Mouse (Mus musculus) liver, postnatal 0 days (tissue): ENCODE measurements around the gene Kcnj11. TPM values are rescaled to one million over a fixed set of nuclear protein-coding genes. Genes with fewer than 3 reads are reported as not detected.

ENCODE experiments used
- ATAC-seq: fragments of 200-750 bp; cut with Nextera tagmentation; 2 replicates; pipeline ENCODE4 v1.8.0; 2017; ENCODE audit warnings: mild to moderate bottlenecking, moderate library complexity
- DNase-seq: peaks from one replicate; pipeline ENCODE4 v3.0.0-alpha.2; 2016
- H3K27ac ChIP-seq: fragments of 300-500 bp; sonication (generic); 2 replicates; pipeline ENCODE4 v1.5.1; 2014; ENCODE audit warnings: antibody characterized with exemption, moderate library complexity, mild to moderate bottlenecking, low read depth
- H3K27me3 ChIP-seq: fragments of 300-500 bp; sonication (generic); 2 replicates; pipeline ENCODE4 v1.6.1; 2014; ENCODE audit warnings: low read length, control low read depth, mixed read lengths; ENCODE audit not compliant: insufficient read depth
- H3K36me3 ChIP-seq: fragments of 300-500 bp; sonication (generic); replicated peaks from 2 replicates; pipeline ENCODE4 v1.6.1; 2014; ENCODE audit warnings: mild to moderate bottlenecking, control low read depth, low read length, moderate library complexity, mixed read lengths; ENCODE audit not compliant: insufficient read depth
- H3K4me1 ChIP-seq: fragments of 300-500 bp; sonication (generic); 2 replicates; pipeline ENCODE4 v1.6.1; 2014; ENCODE audit warnings: antibody characterized with exemption, mild to moderate bottlenecking, control low read depth; ENCODE audit not compliant: insufficient read depth
- H3K4me2 ChIP-seq: fragments of 300-500 bp; sonication (generic); 2 replicates; pipeline ENCODE4 v1.6.1; 2014; ENCODE audit warnings: low read depth, mild to moderate bottlenecking, low read length, moderate library complexity, mixed read lengths
- H3K4me3 ChIP-seq: fragments of 300-500 bp; sonication (generic); 2 replicates; pipeline ENCODE4 v1.5.1; 2014; ENCODE audit warnings: low read depth, low read length
- H3K9ac ChIP-seq: fragments of 300-500 bp; sonication (generic); replicated peaks from 2 replicates; pipeline ENCODE4 v1.6.1; 2014; ENCODE audit warnings: mild to moderate bottlenecking, moderate library complexity
- H3K9me3 ChIP-seq: fragments of 300-500 bp; sonication (generic); 2 replicates; pipeline ENCODE4 v1.6.1; 2016; ENCODE audit warnings: mild to moderate bottlenecking, control low read depth, low read length, mixed read lengths
- CTCF ChIP-seq: sonication (generic); IDR thresholded peaks from 2 replicates; pipeline ENCODE4 v1.5.1; 2016; ENCODE audit warnings: antibody characterized with exemption, low read depth
- EP300 ChIP-seq: IDR thresholded peaks from 2 replicates; pipeline ENCODE4 v1.6.1; 2016; ENCODE audit warnings: antibody characterized with exemption, low read depth, mild to moderate bottlenecking
- WGBS: fragments of 180-500 bp; shearing (Covaris S2); extraction: QIAGEN DNeasy Blood & Tissue Kit; methylation state at CpG from one replicate; pipeline ENCODE4 v1.1.7; 2014; ENCODE audit not compliant: insufficient replicate concordance; 5-methylcytosine and 5-hydroxymethylcytosine counted together
- polyA plus RNA-seq: library from polyadenylated mRNA; unstranded; fragments of >200 nt; fragmentation: Nextera tagmentation; extraction: Ambion mirVana; gene quantifications from 2 replicates; pipeline ENCODE4 v1.2.1, GENCODE M21; 2015

Kcnj11 gene
- polyA plus RNA-seq, 1 experiment from 2014 or later: not detected

DNA sequence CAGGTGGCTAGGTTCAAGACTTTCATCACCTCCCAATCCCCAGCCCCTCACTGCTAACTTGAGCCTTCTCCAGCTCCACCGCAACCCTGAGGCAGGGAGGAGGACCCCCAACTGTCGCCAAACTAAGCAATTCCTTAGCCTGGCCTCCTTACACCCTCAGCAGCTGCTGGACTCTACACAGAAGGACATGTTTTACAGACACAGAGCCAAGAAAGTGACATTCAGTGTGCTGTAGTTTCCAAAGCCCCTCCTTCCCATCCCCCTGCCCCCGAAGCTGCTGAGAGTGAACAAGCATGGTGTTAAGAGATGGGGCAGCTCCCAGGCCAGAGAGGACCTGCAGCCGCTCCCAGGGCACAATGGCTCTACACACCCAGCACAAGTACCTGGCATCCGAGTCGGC lies 23.9 kb upstream of the Kcnj11 start:
- DNase-seq (no peak), ATAC-seq (no peak)
- Histone ChIP-seq H3K4me3 (no peak overlapping the region), H3K4me2 (no peak overlapping the region), H3K9me3 (no peaks in the 10 kb centered on the region), H3K27me3 (no peaks in the 10 kb centered on the region), H3K9ac (no peak overlapping the region), H3K36me3 (no peaks in the 10 kb centered on the region), H3K27ac (no peak overlapping the region), H3K4me1 (no peaks in the 10 kb centered on the region)
- TF ChIP-seq EP300: no peak
- no peak for TF ChIP-seq CTCF
- 75% methylated on average over 6 of the region's 6 CpGs for WGBS

DNA sequence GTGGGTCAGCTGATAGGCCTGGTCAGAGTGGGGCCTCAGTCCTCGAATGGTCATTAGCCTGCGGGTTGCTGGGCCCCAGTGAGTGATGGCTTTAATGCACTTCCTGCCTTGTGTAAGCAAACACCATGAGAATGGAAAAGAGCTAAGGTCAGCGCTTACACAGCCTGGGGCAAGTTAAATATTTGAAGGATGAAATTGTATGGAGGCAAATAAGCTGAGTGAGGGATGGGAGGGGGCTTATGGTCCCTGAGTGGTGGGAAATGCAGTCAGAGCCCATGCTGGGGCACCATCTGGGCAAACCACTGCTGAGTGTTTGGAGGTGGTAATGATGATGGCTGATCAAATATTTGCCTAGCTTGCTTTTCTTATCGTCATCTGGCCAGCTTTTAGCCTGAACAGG lies 22.4 kb upstream of the Kcnj11 start:
- ATAC-seq (no peak; the same call in 1 of the 2 replicates), DNase-seq (no peak)
- Histone ChIP-seq H3K36me3 (no peaks in the 10 kb centered on the region), H3K27me3 (no peaks in the 10 kb centered on the region), H3K9ac (no peak overlapping the region), H3K4me2 (no peak overlapping the region), H3K4me3 (no peak overlapping the region), H3K9me3 (no peaks in the 10 kb centered on the region), H3K27ac (no peak overlapping the region), H3K4me1 (no peaks in the 10 kb centered on the region)
- 31% methylated on average over 4 of the region's 4 CpGs for WGBS
- no peak for TF ChIP-seq CTCF
- TF ChIP-seq EP300: no peak

DNA sequence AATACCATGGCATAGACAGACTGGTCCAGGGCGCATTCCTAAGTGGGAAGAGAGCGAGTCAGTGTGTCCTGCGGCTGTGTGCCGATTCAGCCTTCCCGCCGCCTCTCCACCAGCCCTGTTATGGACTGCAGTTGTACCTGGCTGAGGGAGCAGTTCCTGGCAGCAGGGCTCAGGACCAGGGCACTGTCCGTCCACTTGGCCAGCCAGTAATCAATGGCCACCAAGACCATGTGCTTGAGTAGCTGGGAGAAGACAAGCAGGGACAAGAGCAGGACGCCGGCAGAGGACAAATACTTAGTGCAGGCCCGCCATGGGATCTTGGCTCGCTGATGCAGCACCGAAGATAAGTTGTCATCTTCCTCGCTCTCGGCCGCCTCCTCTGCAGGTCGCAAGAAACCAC lies 16.5 kb upstream of the Kcnj11 start:
- DNase-seq (no peak), ATAC-seq (no peak)
- 89% methylated on average over 16 of the region's 16 CpGs for WGBS
- H3K27me3 ChIP-seq: 0 out of 2 replicates have a peak, but pooled peaks cover 3% of the 10 kb centered on the region
- H3K4me2 ChIP-seq: no peak overlapping the region
- no peak overlapping the region for H3K4me3 ChIP-seq
- no peaks in the 10 kb centered on the region for H3K36me3 ChIP-seq
- TF ChIP-seq CTCF: no peak
- no peak for TF ChIP-seq EP300
- no peak overlapping the region for H3K27ac ChIP-seq
- no peaks in the 10 kb centered on the region for H3K4me1 ChIP-seq
- H3K9me3 ChIP-seq: no peaks in the 10 kb centered on the region
- no peak overlapping the region for H3K9ac ChIP-seq

DNA sequence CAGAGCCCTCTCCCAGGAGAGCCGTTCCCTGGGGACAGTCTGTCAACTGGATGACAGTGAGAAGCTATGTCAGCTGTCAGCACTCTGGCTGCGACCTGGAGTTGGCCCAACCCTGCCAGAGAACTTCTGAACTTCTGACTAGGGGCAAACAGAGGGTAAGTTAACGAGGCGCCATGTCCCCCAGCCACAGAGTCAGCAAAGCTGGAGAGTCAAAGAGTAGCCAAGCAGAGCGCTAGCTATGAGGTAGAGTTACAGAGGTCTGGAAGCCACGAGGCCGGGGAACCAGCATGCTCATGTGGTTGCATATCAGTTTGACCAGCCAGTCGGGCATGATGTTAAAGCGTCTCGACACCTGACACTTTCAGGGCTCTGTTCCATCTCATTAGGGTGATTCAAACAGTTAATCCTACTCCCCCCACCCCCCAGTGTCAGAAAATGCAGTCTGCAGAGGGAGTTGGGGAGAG lies 15.6 kb upstream of the Kcnj11 start:
- no peak overlapping the region for H3K27ac ChIP-seq

DNA sequence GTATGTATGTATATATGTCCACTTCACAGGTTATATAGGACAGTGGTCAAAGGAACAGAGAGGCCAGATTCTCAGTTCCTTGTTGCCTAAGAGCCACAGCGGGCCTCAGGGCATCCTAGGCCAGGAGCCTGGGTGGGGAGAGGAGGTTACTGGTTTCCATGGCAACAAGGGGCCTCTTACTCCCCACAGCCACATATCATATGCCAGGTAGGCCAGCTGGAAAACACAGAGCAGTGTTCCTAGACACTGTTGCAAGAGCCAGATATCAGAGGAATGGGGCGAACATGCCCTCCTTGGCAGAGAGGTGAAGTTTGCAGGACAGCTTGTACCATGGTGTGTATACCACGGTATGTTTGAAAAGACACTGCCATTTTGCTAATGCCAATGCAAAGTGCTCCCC lies 12.9 kb upstream of the Kcnj11 start:
- ATAC-seq (no peak), DNase-seq (no peak)
- 65% methylated on average over 3 of the region's 3 CpGs for WGBS
- H3K4me1 ChIP-seq: no peaks in the 10 kb centered on the region
- no peak overlapping the region for H3K27ac ChIP-seq
- TF ChIP-seq EP300: no peak
- no peak for TF ChIP-seq CTCF
- no peak overlapping the region for H3K4me3 ChIP-seq
- H3K27me3 ChIP-seq: 0 out of 2 replicates have a peak, but pooled peaks cover 3% of the 10 kb centered on the region
- no peak overlapping the region for H3K9ac ChIP-seq
- no peaks in the 10 kb centered on the region for H3K36me3 ChIP-seq
- no peaks in the 10 kb centered on the region for H3K9me3 ChIP-seq
- H3K4me2 ChIP-seq: no peak overlapping the region

More for the DNA sequence above, 15.6 kb upstream of the Kcnj11 start:
- no peak overlapping the region for H3K9ac ChIP-seq
- no peaks in the 10 kb centered on the region for H3K36me3 ChIP-seq
- WGBS: 45% methylated on average over 10 of the region's 10 CpGs
- H3K27me3 ChIP-seq: 0 out of 2 replicates have a peak, but pooled peaks cover 3% of the 10 kb centered on the region
- no peaks in the 10 kb centered on the region for H3K4me1 ChIP-seq
- ATAC-seq (no peak), DNase-seq (no peak)
- no peak overlapping the region for H3K4me3 ChIP-seq
- no peak overlapping the region for H3K4me2 ChIP-seq
- H3K9me3 ChIP-seq: no peaks in the 10 kb centered on the region
- no peak for TF ChIP-seq EP300
- no peak for TF ChIP-seq CTCF

DNA sequence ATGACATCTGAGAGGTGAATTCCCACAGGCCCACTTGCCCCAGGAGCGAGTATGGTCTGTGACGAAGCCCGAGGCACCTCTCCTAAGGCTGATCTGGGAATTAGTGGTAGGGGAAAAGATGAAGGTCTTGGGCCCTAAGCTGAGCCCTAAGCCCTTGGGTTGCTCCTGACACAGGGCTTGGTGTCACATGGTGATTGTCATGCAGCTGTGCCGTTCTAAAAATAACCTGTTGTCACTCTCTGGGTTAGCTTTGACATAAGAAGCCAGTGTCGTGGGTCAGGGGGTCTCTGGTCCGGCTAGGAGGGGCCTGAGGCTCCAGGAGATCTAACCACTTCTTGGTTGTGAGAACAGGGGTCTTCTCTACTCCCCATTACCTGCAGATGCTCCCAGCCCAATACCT lies 11.4 kb upstream of the Kcnj11 start:
- H3K4me1 ChIP-seq: no peaks in the 10 kb centered on the region
- DNase-seq (no peak), ATAC-seq (no peak)
- no peaks in the 10 kb centered on the region for H3K36me3 ChIP-seq
- 0 out of 2 replicates have a peak, but pooled peaks cover 3% of the 10 kb centered on the region for H3K27me3 ChIP-seq
- WGBS: 66% methylated on average over 6 of the region's 6 CpGs
- no peak overlapping the region for H3K9ac ChIP-seq
- H3K4me3 ChIP-seq: no peak overlapping the region
- no peak for TF ChIP-seq CTCF
- no peak for TF ChIP-seq EP300
- no peak overlapping the region for H3K27ac ChIP-seq
- H3K9me3 ChIP-seq: no peaks in the 10 kb centered on the region
- no peak overlapping the region for H3K4me2 ChIP-seq

DNA sequence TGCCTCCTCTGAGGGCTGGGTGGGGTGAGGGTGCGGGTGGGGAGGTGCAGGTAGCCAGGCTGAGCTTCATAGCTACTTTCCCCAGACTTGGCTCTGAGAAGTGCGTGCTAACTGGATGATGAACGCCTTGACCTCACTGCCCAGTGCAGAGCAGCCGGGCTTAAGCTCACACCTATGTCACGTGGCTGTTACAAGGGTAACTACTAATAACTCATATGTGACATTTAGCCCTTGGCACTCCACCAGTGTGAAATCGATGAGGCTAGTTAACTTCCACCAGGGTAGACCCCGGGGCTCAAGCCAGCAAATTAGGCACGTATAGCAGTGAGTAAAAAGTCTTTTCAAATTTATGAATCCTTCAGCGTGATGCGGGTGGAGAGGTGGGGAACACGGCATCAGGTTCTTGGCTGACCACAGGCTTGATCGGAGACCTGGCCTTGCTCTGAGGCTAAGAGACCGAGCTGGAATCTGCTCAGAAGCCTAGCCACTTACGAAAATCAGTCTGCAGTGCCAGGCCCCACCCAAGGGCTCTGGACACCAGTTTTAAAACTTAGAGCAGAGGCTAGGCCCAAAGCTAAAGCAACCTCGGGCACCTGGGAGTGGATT lies 10.8 kb upstream of the Kcnj11 start:
- Histone ChIP-seq H3K9ac (no peak overlapping the region), H3K27me3 (0 out of 2 replicates have a peak, but pooled peaks cover 3% of the 10 kb centered on the region), H3K4me3 (no peak overlapping the region), H3K36me3 (no peaks in the 10 kb centered on the region), H3K4me1 (no peaks in the 10 kb centered on the region), H3K9me3 (no peaks in the 10 kb centered on the region), H3K4me2 (no peak overlapping the region), H3K27ac (no peak overlapping the region)
- ATAC-seq: no peak
- WGBS: 74% methylated on average over 15 of the region's 15 CpGs
- TF ChIP-seq CTCF (no peak), EP300 (no peak)
- no peak for DNase-seq
